ENCODE assay signal across 8 mouse cellular contexts in the genomic region with DNA sequence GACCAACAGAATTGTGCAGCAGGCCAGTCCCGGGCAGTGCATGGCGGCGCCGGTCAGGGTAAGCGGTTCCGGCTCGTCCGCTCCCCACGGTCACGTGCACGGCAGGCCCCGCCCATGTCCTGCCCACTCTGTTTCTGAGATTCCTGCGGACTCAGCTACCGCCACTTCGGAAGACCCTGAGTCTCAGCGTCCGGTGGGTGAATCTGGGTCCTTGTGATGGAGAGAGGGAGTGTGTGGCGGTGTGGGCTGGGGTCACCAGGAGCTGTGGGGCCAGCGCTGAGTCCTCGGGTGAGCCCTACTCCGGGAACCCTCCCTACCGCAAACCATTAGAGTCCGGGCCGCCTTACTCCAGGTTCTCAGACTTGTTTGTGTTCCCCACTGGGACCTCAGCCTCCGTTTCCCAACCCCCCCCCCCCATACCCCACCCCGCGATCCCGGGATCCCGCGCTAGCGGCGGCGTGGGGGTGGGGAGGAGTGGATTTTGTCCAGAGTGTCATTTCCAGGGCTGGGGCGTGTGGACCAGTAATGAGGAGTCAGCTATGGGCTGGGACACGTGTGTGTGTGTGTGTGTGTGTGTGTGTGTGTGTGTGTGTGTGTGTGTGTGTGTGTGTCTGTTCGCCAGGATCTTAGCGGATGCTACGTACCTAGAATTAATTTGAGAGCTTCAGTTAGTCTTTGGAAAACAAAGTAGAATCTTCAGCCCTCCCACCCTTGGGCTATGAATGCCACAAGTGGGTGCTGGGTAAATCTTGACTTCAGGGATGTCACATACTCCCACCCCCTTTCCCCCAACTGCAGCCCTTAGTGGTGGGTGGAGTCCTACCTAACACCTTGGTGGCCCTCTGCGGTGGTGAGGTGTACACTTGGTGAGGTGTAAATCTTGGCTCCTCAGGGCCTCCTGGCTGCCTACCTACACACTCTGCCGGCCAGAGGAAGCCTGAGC. TPM values are rescaled to one million over a fixed set of nuclear protein-coding genes. Genes with fewer than 3 reads are reported as not detected.
A peak's percentile ranks its signal among the peaks of the same experiment; 100 is the strongest.
DNase-seq lines count a peak whose midpoint lies in the region; ATAC-seq lines count a peak whose summit lies in the region.

A gene (minus strand): TSS at position 94 of the 943 bp plus-strand sequence.
A gene (plus strand): TSS at position 115 of the 943 bp plus-strand sequence.

- intact Hi-C loops in left cerebral cortex, postnatal 10 days (cut with DNase I) = no loop called here

- peak; percentile 95 for DNase-seq in adrenal gland, adult 2 months
- DNase-seq in embryo, embryonic 11 days = peak; percentile 93
- DNase-seq in gastrocnemius, postnatal 25 days = peak; percentile 86
- DNase-seq in left cerebral cortex, postnatal 10 days (ENCODE audit: extremely low spot score in 1 of 2, low spot score in 2 of 2) = peak; percentile 64 to 94
- DNase-seq in right cerebral cortex, postnatal 10 days (ENCODE audit: low spot score in 2 of 2) = peak; percentile 85
- peak; percentile 90 for DNase-seq in urinary bladder, postnatal 25 days (ENCODE audit: low spot score)

- peak; percentile 55 for ATAC-seq in inflammation-experienced regulatory T-cells, adult 6 months
- ATAC-seq in megakaryocyte progenitor cell, adult 5-6 weeks (replicated peaks; ENCODE audit: poor library complexity) = peak; percentile 47

RNA-seq across cellular contexts. Expression of the first gene that starts in this region (rescaled TPM):
- total RNA-seq in adrenal gland, adult 2 months (2021) = 10 to 100 TPM; 19.6 to 22.4 TPM
- 74.4 and 92.1 TPM in 2 replicates for polyA plus RNA-seq in adrenal gland, adult 2 months (2012; rRNA removed)
- total RNA-seq in gastrocnemius, postnatal 25 days (2021) = 1 to 10 TPM; 3.1 to 3.3 TPM
- 10 to 100 TPM in 2 of 3 experiments, 1 to 10 TPM in 1; 7.9 to 16.6 (median 11.9) TPM for polyA plus RNA-seq in inflammation-experienced regulatory T-cells, adult 6 months (2017; shearing (Covaris generic))
- total RNA-seq in left cerebral cortex, postnatal 10 days (2021) = 1 to 10 TPM; 4.7 to 6.0 TPM
- 2.9 and 5.4 TPM in 2 replicates for total RNA-seq in megakaryocyte progenitor cell, adult 5-6 weeks (2015)
- total RNA-seq in megakaryocyte progenitor cell, adult 5-6 weeks (2017) = 3.9 and 4.6 TPM in 2 replicates

RNA-seq across cellular contexts. Expression of the second gene that starts in this region (rescaled TPM):
- 1 to 10 TPM; 5.1 to 6.9 TPM for total RNA-seq in adrenal gland, adult 2 months (2021)
- 22.6 and 26.9 TPM in 2 replicates for polyA plus RNA-seq in adrenal gland, adult 2 months (2012; rRNA removed)
- total RNA-seq in gastrocnemius, postnatal 25 days (2021) = 1 to 10 TPM; 2.4 to 3.5 TPM
- 10 to 100 TPM; 13.3 to 31.3 (median 23.4) TPM for polyA plus RNA-seq in inflammation-experienced regulatory T-cells, adult 6 months (2017; shearing (Covaris generic))
- 1 to 10 TPM; 4.6 to 5.2 TPM for total RNA-seq in left cerebral cortex, postnatal 10 days (2021)
- 0.17 and 0.72 TPM in 2 replicates for total RNA-seq in megakaryocyte progenitor cell, adult 5-6 weeks (2015)
- total RNA-seq in megakaryocyte progenitor cell, adult 5-6 weeks (2017) = 0.34 TPM in 1 of 2 replicates, not detected in the other

Comparison
In these comparisons a context has a peak if more than half of its experiments do, and no peak if none do; other contexts are left out.
1. Peak in every context shown above with its lines: DNase-seq and ATAC-seq.